Mouse (Mus musculus): ENCODE measurements around the gene Olfr1382. TPM values are rescaled to one million over a fixed set of nuclear protein-coding genes. Genes with fewer than 3 reads are reported as not detected.

The Olfr1382 gene
- polyA plus RNA-seq (2012; rRNA removed) = not detected in 2 replicates

GRCm38 (mm10) chr11:49527947-49528346 lies at the start of gene Olfr1382:
Gene Olfr1382, plus strand, starts transcription at chr11:49528247.

DNA sequence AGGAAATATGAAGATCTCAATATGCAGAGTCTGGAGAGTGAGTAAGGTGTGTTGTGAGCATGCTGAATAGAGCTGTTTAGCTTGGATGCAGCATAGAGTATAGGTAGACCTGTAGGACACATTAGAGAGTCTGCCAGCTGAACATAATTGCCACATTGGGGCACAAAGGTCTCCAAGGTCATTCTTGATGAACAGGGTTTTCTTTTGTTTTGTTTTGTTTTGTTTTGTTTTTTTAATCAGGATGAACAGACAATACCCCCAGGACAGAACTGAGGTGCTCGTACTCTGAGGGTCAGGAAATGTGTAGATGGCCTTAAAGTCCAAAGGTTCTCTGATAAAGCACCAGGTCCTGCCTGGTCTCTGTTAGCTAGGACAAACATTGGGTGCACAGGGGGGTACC lies 39.3 kb upstream of the Olfr1382 start, which contains the start of gene Olfr1385:
Gene Olfr1385 (plus strand): TSS at position 301 of the 400 bp plus-strand sequence.

GRCm38 (mm10) chr11:49519348-49519747 lies 8.7 kb upstream of the Olfr1382 start, which contains the start of gene Olfr1383:
Gene Olfr1383, plus strand, starts transcription at chr11:49519648.

DNA sequence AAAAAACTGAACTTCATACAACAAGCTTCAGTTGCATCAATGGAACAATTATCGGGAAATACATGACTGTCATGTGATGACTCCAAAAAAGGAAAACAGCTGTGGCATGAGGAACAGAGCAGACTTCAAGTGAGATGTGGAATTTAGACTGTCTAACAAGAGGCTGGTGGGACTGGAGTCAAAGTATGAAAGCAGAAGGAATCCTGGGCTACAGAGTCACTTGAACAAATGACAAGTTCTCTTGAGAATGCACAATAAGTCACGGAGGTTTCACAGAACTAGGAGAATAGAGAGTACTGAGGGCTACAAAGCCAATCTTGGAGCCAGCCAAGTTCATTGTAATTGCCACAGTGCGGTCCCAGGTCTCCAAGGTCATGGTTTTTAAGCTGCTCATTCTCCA lies 15.1 kb downstream of the Olfr1382 start, which contains the start of gene Olfr1381:
Gene Olfr1381 (plus strand): TSS at position 301 of the 400 bp plus-strand sequence.

DNA sequence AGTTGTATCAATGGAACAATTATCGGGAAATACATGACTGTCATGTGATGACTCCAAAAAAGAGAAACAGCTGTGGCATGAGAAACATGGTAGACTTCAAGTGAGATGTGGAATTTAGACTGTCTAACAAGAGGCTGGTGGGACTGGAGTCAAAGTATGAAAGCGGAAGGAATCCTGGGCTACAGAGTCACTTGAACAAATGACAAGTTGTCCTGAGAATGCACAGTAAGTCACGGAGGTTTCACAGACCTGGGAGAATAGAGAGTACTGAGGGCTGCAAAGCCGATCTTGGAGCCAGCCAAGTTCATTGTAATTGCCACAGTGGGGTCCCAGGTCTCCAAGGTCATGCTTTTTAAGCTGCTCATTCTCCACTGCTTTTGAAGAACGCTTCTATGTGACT lies 28.5 kb downstream of the Olfr1382 start, which contains the start of gene Olfr1380:
Gene Olfr1380 (plus strand): TSS at position 301 of the 400 bp plus-strand sequence.

Other genes with a start within 250 kb of the Olfr1382 start
- gene Olfr1393, start 249.9 kb upstream of the Olfr1382 start, polyA plus RNA-seq (2012; rRNA removed) = 0.05 TPM in 2 replicates
- 0.01 TPM in 2 replicates for gene Olfr1392, start 243.0 kb upstream of the Olfr1382 start, polyA plus RNA-seq (2012; rRNA removed)
- not detected in 2 replicates for gene Olfr10, start 223.5 kb upstream of the Olfr1382 start, polyA plus RNA-seq (2012; rRNA removed)
- gene Olfr1391, start 205.5 kb upstream of the Olfr1382 start, polyA plus RNA-seq (2012; rRNA removed) = not detected in 2 replicates
- not detected in 2 replicates for gene Olfr1390, start 193.1 kb upstream of the Olfr1382 start, polyA plus RNA-seq (2012; rRNA removed)
- gene Olfr1389, start 105.2 kb upstream of the Olfr1382 start, polyA plus RNA-seq (2012; rRNA removed) = not detected in 2 replicates
- gene Olfr1388, start 91.6 kb upstream of the Olfr1382 start, polyA plus RNA-seq (2012; rRNA removed) = 0.14 TPM in 2 replicates
- not detected in 2 replicates for gene Olfr1387, start 72.9 kb upstream of the Olfr1382 start, polyA plus RNA-seq (2012; rRNA removed)
- gene Olfr1386, start 63.2 kb upstream of the Olfr1382 start, polyA plus RNA-seq (2012; rRNA removed) = not detected in 2 replicates
- gene Olfr1385, start 39.2 kb upstream of the Olfr1382 start, polyA plus RNA-seq (2012; rRNA removed) = not detected in 2 replicates
- not detected in 2 replicates for gene Olfr1384, start 21.5 kb upstream of the Olfr1382 start, polyA plus RNA-seq (2012; rRNA removed)
- not detected in 2 replicates for gene Olfr1383, start 8.6 kb upstream of the Olfr1382 start, polyA plus RNA-seq (2012; rRNA removed)
- gene Olfr1381, start 15.2 kb downstream of the Olfr1382 start, polyA plus RNA-seq (2012; rRNA removed) = not detected in 2 replicates
- not detected in 2 replicates for gene Olfr1380, start 28.6 kb downstream of the Olfr1382 start, polyA plus RNA-seq (2012; rRNA removed)
- gene Flt4, start 81.0 kb downstream of the Olfr1382 start, polyA plus RNA-seq (2012; rRNA removed) = 1.8 and 2.0 TPM in 2 replicates
- gene Scgb3a1, start 135.4 kb downstream of the Olfr1382 start, polyA plus RNA-seq (2012; rRNA removed) = 0.18 TPM in 1 of 2 replicates, not detected in the other
- gene Cnot6, start 184.5 kb downstream of the Olfr1382 start, polyA plus RNA-seq (2012; rRNA removed) = 21.8 and 26.6 TPM in 2 replicates